Mouse (Mus musculus) MN1 (cell line): Measurements from ENCODE around the gene Slc7a11.
A peak's percentile ranks its signal among the peaks of the same experiment; 100 is the strongest.

ENCODE experiments used
- DNase-seq: peaks from one replicate; pipeline ENCODE4 v3.0.0-alpha.2; 2016; ENCODE audit warnings: low spot score

The Slc7a11 gene

DNA sequence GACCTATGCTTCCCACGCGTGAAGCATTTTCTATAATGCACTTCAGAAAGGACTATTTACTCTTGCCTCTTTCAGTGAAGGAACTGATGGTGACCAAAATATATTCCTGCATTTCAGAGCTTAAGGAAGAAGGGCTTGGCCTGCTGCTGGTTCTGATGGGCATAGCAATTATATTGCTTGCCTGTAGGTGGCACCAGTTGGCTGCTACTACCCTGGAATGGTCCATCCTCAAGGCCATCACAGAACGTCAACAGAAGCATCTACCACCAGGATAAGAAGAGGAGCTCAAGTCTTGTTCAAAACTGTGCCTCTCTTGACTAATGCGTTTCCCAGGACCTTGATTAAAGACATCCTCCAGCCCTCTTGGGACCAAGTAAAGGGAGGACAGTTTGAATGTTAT is 139.3 kb downstream of the Slc7a11 start:
- no peak for DNase-seq

DNA sequence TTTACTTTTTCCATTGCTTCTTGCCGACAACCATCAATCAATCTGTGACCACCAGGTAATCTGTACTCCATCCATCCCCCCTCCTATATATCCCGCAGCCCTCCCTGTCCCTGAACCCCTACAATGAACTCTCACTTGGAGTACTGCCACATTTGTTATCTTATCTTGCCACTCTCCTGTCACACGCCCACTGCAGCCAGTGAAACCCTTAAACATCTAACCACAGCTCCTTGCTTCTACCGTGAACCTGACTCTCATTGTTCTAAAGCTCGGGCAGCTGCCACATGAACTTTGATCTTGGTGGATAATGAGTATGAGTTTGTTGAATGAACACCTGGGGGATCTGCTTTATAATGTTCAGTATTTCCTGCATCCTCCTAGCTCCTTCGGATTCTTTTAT is 140.8 kb downstream of the Slc7a11 start:
- no peak for DNase-seq

DNA sequence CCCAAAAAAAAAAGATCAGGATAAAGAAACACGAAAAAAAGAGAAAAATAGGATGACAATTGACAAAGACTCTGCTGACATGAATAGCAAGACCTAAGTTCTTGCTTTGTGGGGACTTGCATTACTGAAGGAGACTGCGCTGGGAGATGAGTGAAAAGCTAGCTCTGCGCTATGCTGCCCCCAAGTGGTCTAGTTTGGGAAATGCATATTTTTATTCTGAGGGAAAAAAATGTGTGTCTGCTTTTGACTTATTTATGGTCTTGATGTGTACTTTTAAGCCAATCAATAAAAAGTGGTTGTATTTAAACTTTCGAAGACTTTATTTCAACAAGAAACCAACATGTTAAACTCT is 142.5 kb downstream of the Slc7a11 start:
- peak; percentile 40 for DNase-seq

DNA sequence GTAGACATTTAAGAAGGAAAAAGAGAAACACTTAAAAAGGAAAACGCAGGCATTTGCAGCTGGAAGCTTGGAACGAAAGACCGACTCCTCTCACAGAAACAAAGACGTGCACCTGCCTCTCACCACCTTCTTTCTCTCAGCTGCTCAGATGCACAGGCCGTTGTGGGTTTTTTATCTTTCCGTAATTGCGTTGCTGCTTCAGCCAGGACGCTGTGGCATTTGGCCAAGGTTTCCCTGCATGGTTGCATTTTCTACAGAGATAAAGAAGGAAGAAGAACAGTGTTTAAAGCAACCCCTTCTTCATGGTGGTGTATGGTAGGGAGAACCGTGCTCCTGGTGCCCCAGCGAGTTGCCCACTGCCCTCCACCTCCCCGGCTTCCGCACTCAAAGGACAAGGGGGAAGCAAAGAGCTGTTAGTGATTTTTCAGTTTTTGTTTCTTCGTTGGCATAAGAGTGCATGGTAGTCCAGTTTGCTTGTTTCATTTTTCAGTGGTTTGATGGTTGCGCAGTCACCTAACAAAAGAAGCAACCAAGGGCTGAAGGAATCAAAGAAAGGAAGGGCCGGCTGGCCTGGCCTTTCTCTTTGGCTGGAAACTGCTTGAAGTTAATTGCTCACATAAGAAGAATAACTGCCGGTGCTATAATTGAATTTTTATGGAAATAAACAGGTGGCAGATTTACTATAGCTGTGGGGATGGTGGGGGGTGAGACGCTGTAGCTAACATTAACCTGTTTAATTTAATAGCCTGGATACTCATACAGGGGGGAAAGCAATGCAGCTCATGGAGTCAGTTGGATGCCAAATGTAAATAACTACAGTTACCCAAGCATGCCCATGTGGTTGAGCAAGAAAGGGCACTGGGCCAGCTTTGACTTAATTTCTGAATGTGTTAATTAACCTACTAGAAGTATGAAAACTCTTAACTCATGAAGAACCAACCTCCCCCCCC is 143.1 kb downstream of the Slc7a11 start:
- no peak for DNase-seq

DNA sequence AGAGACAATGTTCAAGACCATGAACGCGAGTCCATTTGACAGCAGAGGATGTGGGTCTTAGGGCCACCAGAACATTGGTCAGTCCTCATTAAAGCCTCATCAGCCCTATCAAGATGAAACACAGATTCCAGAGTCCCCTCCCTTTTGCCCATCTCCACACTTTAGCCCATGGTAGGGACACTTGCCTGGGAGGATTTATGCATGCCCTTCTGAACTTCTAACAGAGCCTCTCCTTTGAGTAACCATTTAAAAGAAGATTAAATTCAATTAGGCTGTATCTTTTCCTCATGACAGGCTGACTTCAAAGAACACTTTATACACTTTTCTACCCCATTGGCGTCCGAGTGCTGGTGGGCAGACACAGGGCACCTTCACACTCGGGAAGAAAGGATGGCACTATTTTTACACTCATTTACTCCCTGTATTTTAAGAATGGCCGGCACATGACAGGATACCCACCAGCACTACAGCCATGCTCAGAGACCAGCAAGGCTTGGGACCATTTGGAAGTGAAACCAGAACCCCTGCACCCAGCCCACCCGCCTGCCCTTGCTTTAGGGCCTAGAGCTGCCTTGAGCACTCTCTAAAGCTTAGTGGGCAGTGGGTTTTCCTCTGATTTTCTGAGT is 144.9 kb downstream of the Slc7a11 start:
- DNase-seq, result no peak

DNA sequence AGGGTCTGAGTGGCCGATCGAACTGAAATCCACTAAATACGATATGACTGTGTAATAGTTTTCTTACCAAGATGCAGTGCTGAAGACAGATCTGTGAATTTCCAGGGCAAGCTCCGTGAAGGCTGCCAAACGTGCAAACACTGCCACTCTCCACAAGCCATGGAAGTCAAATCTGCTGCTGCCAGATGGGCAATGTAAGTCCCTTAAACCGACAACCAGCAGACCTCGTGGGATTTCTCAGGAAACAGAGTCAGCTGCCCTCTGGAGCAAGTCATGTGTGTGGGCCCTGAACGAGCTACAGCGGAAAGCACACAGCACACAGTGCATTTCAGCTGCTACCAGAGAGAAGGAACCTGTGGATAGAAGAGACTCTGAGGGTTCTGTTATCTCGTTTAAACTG is 146.5 kb downstream of the Slc7a11 start:
- DNase-seq, result no peak

DNA sequence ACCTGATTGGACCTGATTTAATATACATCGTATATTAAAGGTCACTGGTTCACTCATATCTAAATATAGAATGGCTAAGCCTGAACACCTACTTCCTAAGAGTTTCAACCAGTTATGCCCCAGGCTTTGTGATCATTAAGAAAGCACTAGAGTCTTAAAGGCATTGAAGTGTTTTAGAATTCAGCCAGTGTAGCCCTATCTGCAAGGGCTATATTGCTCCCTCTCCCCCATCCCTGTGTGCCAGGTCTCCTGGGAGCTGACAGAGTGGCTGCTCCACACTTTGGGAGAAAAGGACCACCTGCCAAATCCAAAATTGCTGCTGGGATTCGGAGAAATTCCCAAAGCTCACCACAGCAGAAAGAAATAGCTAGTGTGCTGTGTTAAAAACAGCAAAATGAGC is 168.4 kb downstream of the Slc7a11 start:
- DNase-seq, result no peak

DNA sequence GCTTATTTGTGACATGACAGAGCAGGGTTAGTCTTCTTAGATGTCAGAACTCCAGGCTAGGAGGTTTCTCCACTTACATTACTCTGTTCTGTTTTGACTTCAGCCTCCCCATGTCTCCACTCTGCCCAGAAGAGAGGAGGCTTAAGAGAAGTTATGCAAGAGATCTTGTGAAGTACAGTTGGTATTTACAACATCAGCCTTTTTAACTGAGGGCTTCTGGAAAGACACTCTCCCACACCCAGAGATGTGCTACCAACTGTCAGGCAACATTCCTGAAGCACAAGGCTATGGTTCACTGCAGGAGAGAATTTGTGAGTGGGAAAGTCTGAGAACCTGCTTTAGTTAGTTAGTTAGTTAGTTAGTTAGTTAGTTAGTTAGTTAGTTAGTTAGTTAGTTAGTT is 171.2 kb downstream of the Slc7a11 start:
- DNase-seq, result no peak

DNA sequence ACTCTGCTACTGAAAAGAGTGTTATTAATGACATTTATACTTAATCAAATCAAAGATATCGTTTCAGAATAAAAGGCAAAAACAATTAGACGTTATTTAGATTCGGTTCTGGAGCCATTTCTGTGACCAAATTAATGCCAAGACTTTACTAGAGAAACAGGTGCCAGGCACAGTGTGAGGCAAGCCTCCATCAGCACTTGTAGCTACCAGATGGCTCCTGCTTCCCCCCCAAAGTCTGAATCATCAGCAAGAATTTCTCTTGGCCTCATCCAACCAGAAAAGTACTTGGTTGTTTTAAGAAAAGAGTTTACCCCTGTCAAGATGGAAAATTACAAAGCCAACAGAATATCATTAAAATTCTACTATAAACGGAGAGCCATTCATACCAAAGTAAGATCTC is 173.7 kb downstream of the Slc7a11 start:
- no peak for DNase-seq

DNA sequence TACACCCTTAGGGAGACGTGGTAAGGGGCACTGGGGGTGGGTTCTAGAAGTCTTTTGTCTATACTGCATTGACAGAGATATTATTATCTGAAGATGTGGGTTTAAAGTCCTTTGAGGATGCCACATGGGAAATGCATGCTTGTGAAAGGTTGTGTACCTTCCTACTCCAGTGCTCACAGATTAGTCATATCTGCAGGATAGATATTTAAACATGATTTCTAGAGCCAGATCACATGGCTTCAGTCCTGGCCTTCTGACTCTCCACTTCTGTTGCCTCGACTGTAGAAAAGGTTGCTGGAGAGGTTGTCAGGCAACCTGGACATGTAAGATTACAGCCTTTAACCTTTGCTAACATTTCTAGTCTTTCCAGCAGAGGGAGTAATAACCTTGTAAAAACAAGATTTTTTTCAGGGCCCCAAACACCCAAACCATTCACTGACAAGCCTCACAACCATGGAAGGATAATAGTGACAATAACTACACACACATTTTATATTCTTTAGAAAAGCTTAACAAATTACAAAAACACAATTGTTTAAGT is 180.8 kb downstream of the Slc7a11 start:
- no peak for DNase-seq

DNA sequence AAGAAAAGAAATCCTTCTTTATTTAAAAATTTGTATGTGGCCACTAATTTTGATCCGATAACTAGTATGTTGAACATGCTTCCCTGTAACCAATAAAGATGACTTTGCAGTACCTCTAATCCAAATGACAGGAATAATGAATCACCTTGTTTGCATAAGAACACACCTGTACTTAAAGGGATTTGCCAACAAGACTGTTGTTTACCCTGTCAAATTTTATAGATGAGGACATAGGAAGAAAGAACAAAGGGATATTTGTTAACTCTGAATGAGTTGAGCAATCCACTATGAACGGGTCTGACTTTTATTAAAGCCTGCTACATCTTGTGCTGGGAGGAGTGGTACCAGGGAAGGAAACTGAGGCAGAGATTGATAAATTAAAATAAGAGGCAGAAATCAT is 181.3 kb downstream of the Slc7a11 start:
- no peak for DNase-seq

DNA sequence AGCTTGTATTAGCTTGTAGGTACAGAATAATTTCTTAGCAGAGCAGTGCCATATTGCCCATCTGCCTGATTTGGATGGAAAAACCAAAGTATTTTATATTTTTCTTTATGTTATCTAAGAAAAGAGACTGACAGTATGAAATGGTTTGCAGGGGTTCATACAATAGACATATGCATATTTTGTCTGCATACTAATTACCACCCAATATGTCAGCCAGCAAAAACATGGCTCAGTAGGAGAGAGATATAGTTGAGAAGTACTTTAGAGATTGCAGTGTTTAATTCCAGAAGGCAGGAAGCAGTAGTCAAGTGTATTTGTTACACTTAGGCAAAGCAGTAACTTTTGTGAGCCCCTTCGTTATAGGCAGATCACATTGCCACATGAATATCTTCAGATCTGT is 182.7 kb downstream of the Slc7a11 start:
- DNase-seq, result no peak

DNA sequence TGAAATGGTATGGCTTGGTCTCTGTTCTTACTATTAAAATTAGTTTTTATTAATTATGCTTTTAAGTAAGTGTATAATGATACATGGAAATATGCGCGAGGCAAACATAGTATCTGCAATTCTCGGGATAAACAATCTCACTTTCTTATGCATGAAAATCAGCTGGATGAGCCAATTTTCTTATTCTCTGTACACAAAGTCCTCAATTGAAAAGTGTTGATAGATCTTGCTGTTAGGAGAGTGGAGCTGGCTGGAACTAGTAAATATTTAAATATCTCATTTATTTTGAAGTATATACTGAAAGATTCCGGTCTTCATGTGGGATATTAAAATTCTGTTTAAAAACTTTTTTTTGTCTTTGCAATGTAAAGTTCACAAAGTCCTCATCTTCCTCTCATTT is 184.6 kb downstream of the Slc7a11 start:
- DNase-seq, result no peak

DNA sequence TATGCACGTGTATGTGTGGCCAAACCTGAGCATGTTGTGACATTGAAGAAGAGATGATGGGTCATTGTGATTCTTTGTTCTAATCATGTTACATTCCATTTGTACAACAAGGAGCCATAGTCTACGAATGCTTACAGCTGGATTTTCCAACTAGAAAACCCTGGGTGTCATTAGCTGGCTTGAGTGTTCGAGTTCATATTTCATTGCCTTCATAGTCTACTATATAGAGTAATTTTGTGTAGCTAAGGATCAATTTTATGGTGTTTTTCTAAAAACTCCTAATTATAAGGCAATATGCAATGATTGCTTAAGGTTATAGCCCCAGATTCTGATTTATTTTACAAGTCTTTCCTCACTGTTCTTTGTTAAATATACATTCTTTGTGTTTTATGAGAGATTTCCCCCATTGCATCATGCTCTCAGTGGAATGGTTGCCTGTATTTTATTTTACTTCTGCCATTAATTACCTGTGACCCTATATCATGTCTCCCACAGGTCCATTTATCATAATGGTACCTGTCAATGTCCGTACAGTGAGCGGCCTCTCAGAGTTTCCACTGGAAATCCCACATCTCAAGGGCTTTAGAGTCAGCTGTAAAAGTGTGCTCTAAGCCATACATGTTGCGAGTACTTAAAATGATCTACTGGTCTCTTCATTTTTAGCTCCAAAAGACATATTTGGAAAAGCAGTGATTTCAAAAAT is 193.7 kb downstream of the Slc7a11 start:
- DNase-seq, result no peak

DNA sequence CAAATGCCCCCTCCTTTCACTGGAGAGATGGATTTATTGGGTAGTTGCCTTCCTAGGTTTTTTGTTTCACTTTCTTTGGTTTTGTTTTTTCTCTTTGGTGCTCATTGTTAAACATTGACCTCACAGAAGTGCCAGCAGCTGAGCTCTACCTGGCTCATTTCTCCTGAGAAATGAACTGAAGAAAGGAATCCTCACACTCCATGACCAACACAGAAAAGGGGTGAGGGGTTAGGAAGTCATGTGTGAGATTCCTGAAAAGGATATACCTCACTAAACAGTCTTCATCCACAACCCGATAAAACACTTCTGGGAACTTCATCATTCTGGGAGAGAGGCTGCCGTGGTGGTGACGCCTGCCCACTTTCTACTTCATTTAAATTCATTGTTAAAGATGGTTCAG is 207.4 kb downstream of the Slc7a11 start:
- DNase-seq, result no peak

DNA sequence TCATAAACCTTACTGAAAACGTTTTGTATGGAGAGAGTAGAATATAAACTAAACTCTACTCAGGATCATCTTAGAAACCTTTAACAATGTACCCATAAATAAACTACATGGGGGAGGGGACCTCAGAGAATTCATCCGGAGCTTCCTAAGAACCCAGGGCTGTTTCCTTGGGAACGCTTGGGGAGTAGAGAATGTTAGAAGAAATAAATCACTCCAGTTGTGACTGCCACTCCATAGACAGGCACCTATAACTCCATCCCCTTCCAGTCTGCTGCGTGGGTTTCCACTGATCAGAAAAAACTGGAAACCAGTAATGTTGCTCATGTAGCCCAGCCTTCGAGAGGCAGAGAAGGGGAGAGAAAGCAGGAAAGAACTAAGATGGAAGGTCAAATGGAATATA is 210.3 kb downstream of the Slc7a11 start:
- no peak for DNase-seq

DNA sequence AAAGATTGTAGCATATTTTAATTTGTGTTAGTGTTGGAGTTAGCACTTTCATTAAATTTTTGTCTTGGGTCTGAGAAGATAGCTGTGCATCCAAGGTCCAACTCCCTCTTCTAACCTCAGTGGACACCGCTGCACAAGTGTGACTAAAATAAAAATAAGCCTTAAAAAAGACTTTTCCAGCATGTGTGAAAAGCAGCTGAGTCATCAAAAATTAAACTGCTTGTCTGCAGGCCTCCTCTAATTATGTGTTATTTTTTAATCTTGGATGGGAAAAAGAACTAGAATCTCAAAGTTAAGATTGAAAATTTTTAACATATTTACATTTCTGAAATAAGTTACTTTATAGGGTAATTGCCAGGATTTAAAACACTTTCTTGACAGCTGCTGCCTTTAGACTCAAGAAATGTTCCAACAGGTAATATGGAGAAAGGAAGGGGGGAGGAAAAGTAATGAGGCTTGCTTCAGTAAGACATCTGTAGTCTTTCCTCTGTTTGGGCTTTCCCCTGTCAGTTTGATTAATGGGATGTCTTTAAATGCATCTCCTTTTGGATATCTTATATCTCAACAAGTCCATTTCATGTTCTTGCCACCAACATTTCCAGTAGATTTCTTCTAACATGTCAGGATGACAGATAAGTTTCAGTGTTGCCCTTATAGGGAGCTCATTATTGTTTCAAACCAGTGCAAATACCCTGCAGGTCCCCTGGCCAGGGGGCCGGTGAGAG is 218.9 kb downstream of the Slc7a11 start:
- DNase-seq, result no peak

DNA sequence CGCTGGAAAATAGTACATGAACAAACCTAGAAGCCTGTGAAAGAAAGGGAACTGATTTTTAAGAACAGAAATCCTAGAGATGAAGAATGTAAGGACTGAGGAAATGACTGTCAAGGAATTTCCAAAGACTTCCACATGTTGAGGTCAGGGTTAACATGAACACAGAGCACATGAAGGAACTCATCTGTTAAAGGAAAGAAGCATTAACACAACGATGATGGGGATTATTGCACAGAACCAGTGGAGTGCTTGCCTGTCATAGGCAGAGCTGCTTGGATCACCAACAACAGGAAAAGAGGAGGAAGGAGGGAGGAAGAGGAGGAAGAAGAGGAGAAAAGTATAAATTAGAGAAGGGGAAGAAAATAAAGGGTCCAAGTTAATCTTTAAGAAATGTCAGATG is 223.0 kb downstream of the Slc7a11 start:
- no peak for DNase-seq

DNA sequence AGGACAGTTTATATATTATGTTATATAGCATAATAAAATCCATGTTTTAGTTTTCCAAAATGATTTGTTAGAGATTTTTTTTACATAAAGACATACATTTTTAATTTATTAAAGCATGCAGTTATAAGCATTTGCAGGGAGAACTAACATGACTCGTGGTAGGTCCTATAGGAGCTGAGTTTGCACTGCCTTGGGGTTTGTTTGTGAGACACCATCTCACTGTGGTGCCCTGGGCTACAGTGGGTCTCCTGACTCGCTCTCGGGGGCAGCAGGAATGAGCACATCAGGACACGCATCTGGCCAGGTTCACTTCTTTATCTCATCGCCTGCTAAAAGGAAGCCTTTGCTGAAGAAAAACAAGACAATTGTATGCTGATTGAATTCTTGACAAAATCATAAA is 257.0 kb downstream of the Slc7a11 start:
- no peak for DNase-seq

DNA sequence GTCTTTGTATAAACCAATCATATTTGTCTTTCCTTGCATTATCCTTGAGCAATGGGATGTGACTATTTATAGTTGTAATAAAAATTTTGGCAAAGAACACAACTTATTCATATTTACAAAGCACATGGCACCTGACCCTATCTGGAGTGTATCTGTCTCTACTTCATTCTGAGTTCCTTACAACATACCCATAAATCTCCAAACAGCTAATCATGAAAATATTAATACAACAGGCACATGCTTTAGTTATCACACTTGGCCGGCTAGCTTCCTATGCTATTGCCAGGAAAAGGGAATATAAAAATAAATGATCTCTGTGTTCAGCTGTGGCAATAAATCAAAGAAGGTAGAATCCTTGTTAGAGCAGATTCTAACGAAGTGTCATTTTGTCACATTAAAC is 257.5 kb downstream of the Slc7a11 start:
- no peak for DNase-seq

DNA sequence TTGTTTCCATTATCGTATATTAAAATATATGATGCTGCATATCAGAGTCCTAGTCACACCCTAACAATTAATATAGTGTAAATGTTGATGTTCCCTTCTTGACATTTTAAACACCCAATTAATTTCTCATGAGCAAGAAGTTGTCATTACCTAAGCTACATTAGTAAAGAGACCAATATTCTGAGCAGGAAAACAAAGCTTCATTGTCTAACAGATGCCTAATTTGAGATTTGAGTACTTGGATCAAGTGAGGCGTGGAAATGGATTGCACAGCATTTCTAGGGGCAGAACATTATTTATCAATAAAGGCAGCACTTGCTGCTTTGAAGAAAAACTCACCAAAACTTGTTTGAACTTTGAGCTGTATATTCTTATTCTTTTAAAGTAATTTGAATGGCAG is 282.7 kb downstream of the Slc7a11 start:
- no peak for DNase-seq

DNA sequence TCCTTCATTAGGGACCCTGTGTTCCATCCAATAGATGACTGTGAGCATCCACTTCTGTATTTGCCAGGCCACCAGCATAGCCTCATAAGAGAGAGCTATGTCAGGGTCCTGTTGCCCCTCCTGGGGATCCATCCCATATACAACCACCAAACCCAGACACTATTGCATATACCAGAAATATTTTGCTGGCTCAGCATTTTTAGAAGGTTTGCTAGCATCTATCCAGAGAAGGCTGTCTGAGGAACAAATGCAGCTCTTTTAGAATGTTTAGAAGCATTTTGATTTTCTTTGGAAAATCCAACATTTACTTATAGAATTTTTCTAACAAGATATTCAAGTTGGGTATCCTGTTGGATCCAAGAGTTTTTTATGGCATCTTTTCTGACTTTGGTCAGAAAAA is 299.3 kb downstream of the Slc7a11 start:
- no peak for DNase-seq
